Mouse (Mus musculus) layer of hippocampus, postnatal 10 days (tissue): ENCODE data around the gene Gbp3. TPM values are rescaled to one million over a fixed set of nuclear protein-coding genes. Genes with fewer than 3 reads are reported as not detected.

Source experiments
- DNase-seq, 2 experiments: peaks; one replicate each; pipeline ENCODE4 v3.0.0; 2021; ENCODE audit warnings: low spot score in 2 of 2
- total RNA-seq, 2 experiments: library from RNA; stranded (reverse); gene quantifications; 2 replicates each; pipeline ENCODE4 v1.2.3; 2021

Gene Gbp3
- total RNA-seq, 2 experiments from 2014 or later = 2.9 to 4.4 TPM

DNA sequence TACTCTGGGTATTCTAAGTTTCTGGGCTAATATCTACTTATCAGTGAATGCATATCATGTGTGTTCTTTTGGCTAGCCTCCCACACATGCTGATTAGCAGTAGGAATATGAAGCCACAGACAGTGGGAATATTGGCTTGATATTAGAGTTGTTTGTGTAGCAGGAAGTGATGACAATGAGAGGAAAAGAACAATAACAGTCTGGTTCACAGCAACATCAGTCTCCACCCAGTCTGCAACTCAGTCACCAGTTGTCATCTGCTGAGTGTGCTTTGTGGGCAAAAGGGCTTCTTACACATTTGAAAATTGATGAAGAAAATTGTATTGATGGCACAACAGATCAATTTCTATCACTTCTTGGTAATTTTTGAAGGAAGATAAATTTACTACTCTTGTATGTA is 27.6 kb downstream of the Gbp3 start:
- no peak for DNase-seq

- DNase-seq = no peak
Observed at GRCm38 (mm10) chr3:142588888-142589287, 29.1 kb downstream of the Gbp3 start.

DNA sequence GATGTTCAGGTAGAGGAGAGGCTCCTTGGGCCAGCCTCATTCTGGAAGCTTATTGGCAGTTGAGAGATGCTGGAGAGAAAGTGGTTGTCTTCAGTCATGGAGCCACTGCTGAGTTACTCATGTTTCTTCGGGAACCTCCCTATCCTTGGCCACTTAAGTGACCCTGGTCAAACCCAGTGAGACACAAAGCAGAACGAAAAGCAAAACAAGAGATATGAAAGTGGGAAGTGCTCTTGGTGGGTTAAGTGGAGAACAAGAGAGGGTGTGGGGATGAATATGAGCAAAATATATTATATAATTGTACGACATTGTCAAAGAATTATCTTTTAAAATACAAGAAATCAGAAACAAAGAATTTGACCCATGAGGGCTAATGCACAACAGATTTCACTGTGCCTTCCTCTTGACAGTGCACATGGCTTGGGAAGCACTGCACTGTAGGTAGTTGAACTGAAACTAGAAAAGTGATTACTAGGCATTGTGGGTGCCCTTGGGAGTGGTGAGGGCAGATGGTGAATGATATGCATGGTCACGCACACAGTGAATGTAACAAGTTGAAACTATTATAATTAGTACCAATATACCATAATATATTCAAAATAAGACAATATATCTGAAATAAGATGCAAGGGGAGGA is 30.7 kb downstream of the Gbp3 start:
- DNase-seq = no peak

DNA sequence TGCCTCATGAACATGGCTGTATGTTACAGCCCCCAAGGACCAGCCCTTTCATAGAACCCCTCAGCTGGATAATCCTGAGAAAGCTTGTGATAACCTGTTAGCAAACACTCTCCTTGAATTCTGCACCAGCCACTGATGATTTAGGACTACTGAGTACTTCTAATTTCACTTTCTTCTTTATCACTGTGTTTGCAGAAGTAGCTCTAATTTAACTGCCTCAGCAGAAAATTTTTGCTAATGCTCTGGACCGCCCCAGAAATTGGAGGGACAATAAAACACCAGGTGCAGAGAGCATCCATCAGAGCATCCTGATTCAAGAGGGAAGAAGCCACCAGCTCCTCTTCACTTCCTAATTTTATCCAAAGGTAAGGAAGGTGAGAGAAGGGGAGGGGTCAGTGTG is 34.7 kb downstream of the Gbp3 start, which contains the start of gene Gbp2b:
Gbp2b (plus strand) TSS at position 301 of the 400 bp plus-strand sequence.
- DNase-seq = no peak

DNA sequence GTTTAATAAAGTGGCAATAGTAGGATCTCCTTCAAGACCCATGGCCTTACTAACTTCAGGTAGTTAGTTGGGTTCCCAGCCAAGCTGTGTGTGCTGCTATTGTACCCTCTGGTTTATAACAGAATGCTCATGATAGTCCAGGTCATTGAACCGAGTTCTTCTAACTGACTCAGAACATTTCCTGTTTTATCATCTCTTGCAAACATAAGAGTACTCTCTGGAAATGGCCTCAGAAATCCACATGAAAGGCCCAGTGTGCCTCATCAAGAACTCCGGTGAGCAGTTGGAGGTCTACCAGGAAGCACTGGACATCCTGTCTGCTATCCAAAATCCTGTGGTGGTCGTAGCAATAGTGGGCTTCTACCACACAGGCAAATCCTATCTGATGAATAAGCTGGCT is 38.1 kb downstream of the Gbp3 start:
- no peak for DNase-seq

DNA sequence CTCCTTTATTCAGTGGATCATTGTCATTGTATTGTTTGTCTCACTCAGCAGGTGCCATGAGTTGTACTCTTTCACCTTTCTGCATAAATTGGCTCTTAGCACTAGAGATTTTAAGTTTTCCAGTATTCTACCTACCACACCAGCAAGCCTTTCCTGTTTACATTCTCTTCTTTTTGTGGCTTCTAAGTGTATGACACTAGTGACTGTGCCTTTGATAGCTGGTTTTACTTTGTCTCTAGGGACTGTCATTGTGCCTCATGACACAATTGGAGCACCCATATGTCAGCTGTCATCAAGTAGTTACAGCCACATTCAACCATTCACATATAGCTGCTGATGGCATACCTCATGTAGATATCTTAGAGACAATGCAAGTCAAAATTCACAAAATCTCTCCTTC is 41.8 kb downstream of the Gbp3 start:
- DNase-seq = no peak

DNA sequence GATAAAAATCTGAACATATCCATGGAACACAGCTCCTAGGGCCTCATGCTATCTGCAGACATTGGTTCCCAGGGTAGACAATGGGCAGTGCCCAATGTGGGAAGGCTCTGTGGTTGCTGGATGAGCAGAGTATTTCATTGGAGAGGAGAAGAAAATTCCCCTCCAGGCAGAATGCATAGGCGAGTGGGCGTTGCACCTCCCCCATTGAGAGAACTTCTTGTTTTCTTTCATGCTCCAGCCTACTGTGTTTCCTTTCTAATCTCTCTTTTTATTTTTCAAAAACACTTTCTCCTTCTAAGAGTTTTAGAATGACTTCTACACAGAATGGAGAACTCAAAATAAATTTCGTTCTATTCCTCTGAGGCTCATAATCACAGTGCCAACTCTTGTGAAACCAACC is 58.8 kb downstream of the Gbp3 start:
- no peak for DNase-seq

DNA sequence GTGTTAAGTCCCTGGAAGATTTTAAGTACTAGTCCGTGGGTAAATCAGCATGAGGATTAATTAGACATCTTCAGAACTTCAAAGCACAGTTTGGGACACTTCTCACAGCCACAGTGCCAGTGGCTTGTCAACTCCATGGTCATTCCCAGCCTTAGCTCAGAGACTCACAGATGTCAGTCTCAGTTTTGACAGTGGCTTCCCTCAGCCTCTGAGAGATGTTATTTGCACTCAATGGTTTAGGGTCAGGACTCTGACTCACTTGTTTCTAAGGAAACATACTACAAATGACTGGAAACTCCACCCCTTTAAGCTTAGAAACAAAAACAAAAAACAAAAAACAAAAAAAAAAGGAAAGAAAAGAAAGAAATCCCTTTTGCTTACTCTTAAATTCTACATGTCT is 59.8 kb downstream of the Gbp3 start:
- DNase-seq = no peak

GRCm38 (mm10) chr3:142620111-142620955 is 60.5 kb downstream of the Gbp3 start, which contains the start of gene Gbp2:
Gbp2 (plus strand) TSS chr3:142620602.
- no peak for DNase-seq

DNA sequence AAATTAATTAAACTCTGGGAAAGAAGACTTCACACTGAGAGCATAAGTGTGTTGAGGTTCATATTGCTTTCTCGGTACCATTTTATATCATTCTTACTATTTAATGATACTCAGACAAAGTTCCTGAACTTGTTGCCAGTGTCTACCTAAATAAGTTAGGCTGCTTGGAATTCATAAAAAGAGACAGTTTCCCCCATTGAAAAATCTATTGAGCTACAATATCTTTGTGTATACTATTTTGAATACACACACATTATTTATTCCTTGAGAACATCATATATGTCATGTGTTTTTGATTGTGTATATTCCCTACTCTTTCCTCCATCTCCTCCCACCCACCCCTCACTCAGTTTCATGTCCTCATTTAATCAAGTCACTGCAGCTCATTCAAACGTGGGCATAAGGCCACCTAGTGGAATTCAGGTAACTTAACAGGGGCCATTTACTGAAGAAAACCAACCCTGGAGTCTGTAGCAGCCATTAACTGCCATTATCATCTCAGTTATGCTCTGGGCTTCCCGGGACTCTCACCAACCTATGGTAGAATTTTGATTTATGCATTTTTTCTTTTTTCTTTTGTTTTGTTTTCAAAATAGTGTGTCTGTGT is 61.2 kb downstream of the Gbp3 start:
- no peak for DNase-seq

Other genes starting within 250 kb of the Gbp3 start
- 10 to 100 TPM; 26.3 to 27.6 TPM for gene Pdlim5, start 164.3 kb upstream of the Gbp3 start, total RNA-seq
- gene Gbp5, start 66.0 kb upstream of the Gbp3 start, total RNA-seq = 1 to 10 TPM; 1.7 to 1.9 TPM
- gene Gbp7, start 29.7 kb upstream of the Gbp3 start, total RNA-seq = 1 to 10 TPM; 3.3 to 3.6 TPM
- gene Gbp2b, start 34.8 kb downstream of the Gbp3 start, total RNA-seq = not detected
- gene Gbp2, start 60.6 kb downstream of the Gbp3 start, total RNA-seq = 1 to 10 TPM; 1.1 to 1.3 TPM
- gene Kyat3, start 141.0 kb downstream of the Gbp3 start, total RNA-seq = 1 to 10 TPM; 3.9 to 4.8 TPM
- 10 to 100 TPM; 33.7 to 37.9 TPM for gene Gtf2b, start 205.0 kb downstream of the Gbp3 start, total RNA-seq